Mouse (Mus musculus) erythroblast, embryonic 14.5 days (primary cell): ENCODE data around the gene Ldhd.

Experiments used
- GATA1 ChIP-seq: IDR thresholded peaks from 2 replicates; pipeline ENCODE4 v1.6.1; 2012; ENCODE audit warnings: low read length, inconsistent platforms, mixed read lengths
- TAL1 ChIP-seq: IDR thresholded peaks from 3 replicates; pipeline ENCODE4 v1.6.1; 2012; ENCODE audit warnings: low read length, inconsistent platforms, mixed read lengths

DNA sequence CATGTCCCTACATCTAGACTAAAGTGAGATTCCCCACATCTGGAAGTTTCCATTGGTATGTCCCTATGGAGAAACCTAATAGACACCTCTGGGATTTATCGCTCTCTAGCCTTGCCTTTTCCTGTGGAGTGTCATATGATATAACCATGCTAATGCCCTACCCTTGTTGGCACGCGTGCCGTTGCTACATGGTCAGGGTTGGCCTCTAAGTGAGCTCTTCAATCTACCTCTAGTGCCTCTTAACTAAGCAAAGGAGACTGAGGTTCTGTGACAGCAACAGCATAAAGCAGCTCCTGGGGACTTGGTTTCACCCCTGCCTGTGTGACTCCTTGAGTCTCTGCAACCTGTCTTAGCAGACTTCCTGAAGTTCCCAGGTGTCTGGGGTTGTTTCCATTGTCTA, 11.9 kb downstream of the Ldhd start:
- TF ChIP-seq TAL1 (no peak), GATA1 (no peak)
